ENCODE assay signal across 30 mouse cellular contexts in genomic region chr6:50882298-50882697, GRCm38 (mm10).
DNase-seq lines count a peak whose midpoint lies in the region; ATAC-seq and TF ChIP-seq lines count a peak whose summit lies in the region.
"Had no signal": no experiment of that assay in that cellular context is flagged by ENCODE, and none has a peak within 500 bp of the region (broad histone marks: within the 10 kb centered on the region; RNA-seq: fewer than 3 reads in every experiment).

No protein-coding gene starts in this region.

- 15% methylated on average over 3 of the region's 3 CpGs for WGBS in liver, embryonic 12.5 days (ENCODE audit: insufficient replicate concordance)
- 57% methylated on average over 3 of the region's 3 CpGs for WGBS in liver, postnatal 0 days (ENCODE audit: insufficient replicate concordance)
- WGBS in embryonic facial prominence, embryonic 12.5 days: 54% methylated on average over 3 of the region's 3 CpGs
- 66% methylated on average over 3 of the region's 3 CpGs for WGBS in limb, embryonic 14.5 days

- TF ChIP-seq POLR2A in limb, embryonic 14.5 days (IDR thresholded peaks at IDR 0.05; ENCODE audit: borderline replicate concordance, extremely low read depth, insufficient read depth, insufficient read length): no peak

- peaks cover 10% of the 10 kb centered on the region; the same call in 1 of the 2 replicates for H3K27me3 ChIP-seq in liver, embryonic 12.5 days (replicated peaks)
- H3K27me3 ChIP-seq in liver, postnatal 0 days (ENCODE audit: insufficient read depth, low read length): no peaks in the 10 kb centered on the region
- no peaks in the 10 kb centered on the region for H3K27me3 ChIP-seq in embryonic facial prominence, embryonic 12.5 days
- H3K27me3 ChIP-seq in limb, embryonic 14.5 days (ENCODE audit: control insufficient read depth, insufficient read depth, low read length): no peaks in the 10 kb centered on the region
- H3K27me3 ChIP-seq: CH12.LX; heart, embryonic 12.5 days; neural tube, embryonic 15.5 days had no signal

- H3K9ac ChIP-seq in liver, embryonic 12.5 days: no peak overlapping the region
- no peak overlapping the region for H3K9ac ChIP-seq in liver, postnatal 0 days (replicated peaks)
- no peak overlapping the region for H3K9ac ChIP-seq in embryonic facial prominence, embryonic 12.5 days
- no peak overlapping the region for H3K9ac ChIP-seq in limb, embryonic 14.5 days (ENCODE audit: low read depth, low read length, severe bottlenecking)
- H3K9ac ChIP-seq: heart, embryonic 12.5 days; hindbrain, embryonic 14.5 days; liver, embryonic 13.5 days; neural tube, embryonic 15.5 days had no signal

- peak; percentile 55; the same call in 1 of the 2 replicates for ATAC-seq in liver, embryonic 12.5 days
- no peak for ATAC-seq in liver, postnatal 0 days
- no peak for ATAC-seq in embryonic facial prominence, embryonic 12.5 days (ENCODE audit: insufficient number of reproducible peaks, insufficient read depth, low FRiP score, low TSS enrichment)
- ATAC-seq in limb, embryonic 14.5 days (ENCODE audit: low FRiP score, low read depth): no peak
- ATAC-seq in cerebellum, adult (ENCODE audit: insufficient number of reproducible peaks, low FRiP score, low TSS enrichment): no peak
- ATAC-seq: forebrain, embryonic 14.5 days; inflammation-experienced regulatory T-cells, adult 6 months; midbrain, embryonic 16.5 days had no signal

- DNase-seq in liver, postnatal 0 days: no peak
- DNase-seq in limb, embryonic 14.5 days (ENCODE audit: low spot score): no peak
- no peak for DNase-seq in right cerebral cortex, postnatal 10 days (ENCODE audit: low spot score in 2 of 2)
- DNase-seq in urinary bladder, adult 2 months (ENCODE audit: low spot score): no peak
- DNase-seq: adrenal gland, postnatal 10 days; B cell, adult 2 months; cerebellum, adult 8-10 months; cerebellum, postnatal 36 days; gastrocnemius, adult 2 months; heart, postnatal 10 days; kidney, adult 18-20 months; layer of hippocampus, adult 9-11 months; liver, embryonic 13.5 days; lung, postnatal 4 days; retina, postnatal 1 day; right cerebral cortex, postnatal 4 days; thymus, postnatal 14 days had no signal

- H3K4me3 ChIP-seq in liver, embryonic 12.5 days: no peak overlapping the region
- H3K4me3 ChIP-seq in liver, postnatal 0 days (ENCODE audit: low read depth, low read length): no peak overlapping the region
- H3K4me3 ChIP-seq in embryonic facial prominence, embryonic 12.5 days: no peak overlapping the region
- no peak overlapping the region for H3K4me3 ChIP-seq in limb, embryonic 14.5 days (replicated peaks; ENCODE audit: low read length)
- H3K4me3 ChIP-seq: gastrocnemius, adult 2 months; heart, embryonic 12.5 days; left cerebral cortex, adult 2 months; liver, embryonic 13.5 days; midbrain, embryonic 10.5 days; neural tube, embryonic 15.5 days had no signal

- peaks cover 15% of the 10 kb centered on the region; the same call in 1 of the 2 replicates for H3K4me1 ChIP-seq in liver, embryonic 12.5 days
- no peaks in the 10 kb centered on the region for H3K4me1 ChIP-seq in liver, postnatal 0 days (ENCODE audit: insufficient read depth)
- peaks cover 26% of the 10 kb centered on the region for H3K4me1 ChIP-seq in embryonic facial prominence, embryonic 12.5 days
- H3K4me1 ChIP-seq in limb, embryonic 14.5 days (ENCODE audit: control insufficient read depth, insufficient read depth, low read length): 0 out of 2 replicates have a peak, but pooled peaks cover 4% of the 10 kb centered on the region
- H3K4me1 ChIP-seq: neural tube, embryonic 15.5 days had no signal

- no peak for TF ChIP-seq CTCF in liver, postnatal 0 days (IDR thresholded peaks at IDR 0.05; ENCODE audit: low read depth)

- no peak for TF ChIP-seq EP300 in liver, postnatal 0 days (IDR thresholded peaks at IDR 0.05; ENCODE audit: low read depth)

- H3K9me3 ChIP-seq in liver, embryonic 12.5 days (replicated peaks): no peaks in the 10 kb centered on the region
- no peaks in the 10 kb centered on the region for H3K9me3 ChIP-seq in liver, postnatal 0 days (ENCODE audit: low read length)
- H3K9me3 ChIP-seq in embryonic facial prominence, embryonic 12.5 days: no peaks in the 10 kb centered on the region
- H3K9me3 ChIP-seq in limb, embryonic 14.5 days (ENCODE audit: control insufficient read depth, low read length): no peaks in the 10 kb centered on the region
- H3K9me3 ChIP-seq: heart, embryonic 12.5 days; liver, embryonic 13.5 days; midbrain, embryonic 10.5 days; neural tube, embryonic 15.5 days had no signal

- H3K4me2 ChIP-seq in liver, embryonic 12.5 days: no peak overlapping the region
- H3K4me2 ChIP-seq in liver, postnatal 0 days (ENCODE audit: low read depth, low read length): no peak overlapping the region
- no peak overlapping the region for H3K4me2 ChIP-seq in embryonic facial prominence, embryonic 12.5 days (replicated peaks)
- H3K4me2 ChIP-seq in limb, embryonic 14.5 days (replicated peaks; ENCODE audit: low read depth, low read length, severe bottlenecking): no peak overlapping the region
- H3K4me2 ChIP-seq: heart, embryonic 12.5 days; hindbrain, embryonic 14.5 days; liver, embryonic 13.5 days; neural tube, embryonic 15.5 days had no signal

- H3K36me3 ChIP-seq in liver, embryonic 12.5 days: no peaks in the 10 kb centered on the region
- no peaks in the 10 kb centered on the region for H3K36me3 ChIP-seq in liver, postnatal 0 days (replicated peaks; ENCODE audit: insufficient read depth, low read length)
- no peaks in the 10 kb centered on the region for H3K36me3 ChIP-seq in embryonic facial prominence, embryonic 12.5 days
- H3K36me3 ChIP-seq in limb, embryonic 14.5 days (ENCODE audit: control insufficient read depth, insufficient read depth, low read length): no peaks in the 10 kb centered on the region
- H3K36me3 ChIP-seq: heart, embryonic 12.5 days; liver, embryonic 13.5 days; midbrain, embryonic 10.5 days; neural tube, embryonic 15.5 days had no signal

- H3K27ac ChIP-seq in liver, embryonic 12.5 days: no peak overlapping the region
- H3K27ac ChIP-seq in liver, postnatal 0 days (ENCODE audit: low read depth): no peak overlapping the region
- H3K27ac ChIP-seq in embryonic facial prominence, embryonic 12.5 days: peak overlapping the region; percentile 56
- 0 out of 2 replicates have a peak overlapping the region, but pooled peaks have one; percentile 15 for H3K27ac ChIP-seq in limb, embryonic 14.5 days (replicated peaks; ENCODE audit: low read depth, low read length)
- H3K27ac ChIP-seq: gastrocnemius, adult 2 months; hindbrain, embryonic 14.5 days; kidney, postnatal 0 days; left cerebral cortex, adult 2 months; liver, embryonic 13.5 days; midbrain, embryonic 10.5 days; neural tube, embryonic 15.5 days had no signal

Comparison
In these comparisons a context has a peak if more than half of its experiments do, and no peak if none do; other contexts are left out.
1. H3K27ac ChIP-seq: peak in embryonic facial prominence, embryonic 12.5 days (single experiment) and limb, embryonic 14.5 days (single experiment); none in liver, embryonic 12.5 days (single experiment) and liver, postnatal 0 days (single experiment).